In genomic region chr13:99454977-99455376, GRCm38 (mm10) we compare ENCODE assay signal across 13 mouse cellular contexts.
"Had no signal": no experiment of that assay in that cellular context is flagged by ENCODE, and none has a peak within 500 bp of the region (broad histone marks: within the 10 kb centered on the region; RNA-seq: fewer than 3 reads in every experiment).

No protein-coding gene starts in this region.

- H3K4me2 ChIP-seq: liver, embryonic 11.5 days; liver, embryonic 15.5 days; stomach, embryonic 15.5 days had no signal

- H3K4me3 ChIP-seq: limb, embryonic 10.5 days; liver, embryonic 15.5 days; stomach, embryonic 15.5 days had no signal

- H3K36me3 ChIP-seq: limb, embryonic 10.5 days; liver, embryonic 15.5 days; stomach, embryonic 15.5 days had no signal

- H3K27me3 ChIP-seq: liver, embryonic 15.5 days; stomach, embryonic 15.5 days had no signal

- H3K4me1 ChIP-seq: liver, embryonic 15.5 days; stomach, embryonic 15.5 days had no signal

- H3K9me3 ChIP-seq: limb, embryonic 10.5 days; liver, embryonic 15.5 days; stomach, embryonic 15.5 days had no signal

- H3K9ac ChIP-seq: liver, embryonic 15.5 days; stomach, embryonic 15.5 days had no signal

- DNase-seq: kidney, adult 9 months; kidney, postnatal 36 days; lung, adult 2 months; lung, postnatal 36 days; right cerebral cortex, postnatal 14 days; thymus, adult 2 months; thymus, postnatal 25 days had no signal

- ATAC-seq: lung, postnatal 0 days had no signal

- H3K27ac ChIP-seq: kidney, postnatal 0 days; limb, embryonic 10.5 days; liver, embryonic 15.5 days; stomach, embryonic 15.5 days had no signal
